Mouse (Mus musculus): Measurements from ENCODE around the gene Ccdc24. TPM values are rescaled to one million over a fixed set of nuclear protein-coding genes. Genes with fewer than 3 reads are reported as not detected.

Ccdc24 gene
- polyA plus RNA-seq, 1 experiment from 2014 or later: 0.41 TPM

- ATAC-seq (ENCODE audit: low FRiP score, low TSS enrichment) (peak; percentile 71), DNase-seq (ENCODE audit: low spot score) (peak; percentile 83)
- Histone ChIP-seq H3K9me3 (ENCODE audit: control insufficient read depth, low read length) (no peaks in the 10 kb centered on the region), H3K4me2 (replicated peaks; ENCODE audit: low read depth) (peak overlapping the region; percentile 35), H3K27me3 (ENCODE audit: control insufficient read depth, insufficient read depth, low read length) (no peaks in the 10 kb centered on the region), H3K36me3 (ENCODE audit: control insufficient read depth, insufficient read depth, low read length) (no peaks in the 10 kb centered on the region), H3K4me3 (ENCODE audit: low read depth, low read length) (no peak overlapping the region), H3K27ac (replicated peaks) (peak overlapping the region; percentile 45; the same call in 1 of the 2 replicates), H3K4me1 (replicated peaks; ENCODE audit: control insufficient read depth, insufficient read depth) (peaks cover 11% of the 10 kb centered on the region; the same call in 1 of the 2 replicates), H3K9ac (ENCODE audit: low read length) (no peak overlapping the region)
- TF ChIP-seq EP300 (optimal IDR thresholded peaks at IDR 0.05): no peak
- peak; percentile 96 for TF ChIP-seq CTCF (IDR thresholded peaks at IDR 0.05; ENCODE audit: low read depth)
- 7% methylated on average over 12 of the region's 12 CpGs for WGBS
Observed at GRCm38 (mm10) chr4:117829260-117830123, 42.9 kb downstream of the Ccdc24 start.

GRCm38 (mm10) chr4:117828572-117829145, 43.7 kb downstream of the Ccdc24 start:
- no peak overlapping the region for H3K4me3 ChIP-seq (ENCODE audit: low read depth, low read length)
- no peaks in the 10 kb centered on the region for H3K36me3 ChIP-seq (ENCODE audit: control insufficient read depth, insufficient read depth, low read length)
- H3K4me1 ChIP-seq (replicated peaks; ENCODE audit: control insufficient read depth, insufficient read depth): peaks cover 11% of the 10 kb centered on the region; the same call in 1 of the 2 replicates
- WGBS: 56% methylated on average over 8 of the region's 8 CpGs
- H3K9me3 ChIP-seq (ENCODE audit: control insufficient read depth, low read length): no peaks in the 10 kb centered on the region
- no peaks in the 10 kb centered on the region for H3K27me3 ChIP-seq (ENCODE audit: control insufficient read depth, insufficient read depth, low read length)
- 0 out of 2 replicates have a peak overlapping the region, but pooled peaks have one; percentile 30 for H3K27ac ChIP-seq (replicated peaks)
- no peak overlapping the region for H3K4me2 ChIP-seq (replicated peaks; ENCODE audit: low read depth)
- H3K9ac ChIP-seq (ENCODE audit: low read length): no peak overlapping the region
- no peak for TF ChIP-seq CTCF (IDR thresholded peaks at IDR 0.05; ENCODE audit: low read depth)
- TF ChIP-seq EP300 (optimal IDR thresholded peaks at IDR 0.05): no peak
- ATAC-seq (ENCODE audit: low FRiP score, low TSS enrichment) (no peak), DNase-seq (ENCODE audit: low spot score) (no peak)

- no peak for ATAC-seq (ENCODE audit: low FRiP score, low TSS enrichment)
Observed at GRCm38 (mm10) chr4:117818032-117818431, 54.3 kb downstream of the Ccdc24 start.

GRCm38 (mm10) chr4:117816776-117817175, 55.6 kb downstream of the Ccdc24 start:
- WGBS: 74% methylated on average over 5 of the region's 5 CpGs
- Histone ChIP-seq H3K4me1 (replicated peaks; ENCODE audit: control insufficient read depth, insufficient read depth) (no peaks in the 10 kb centered on the region), H3K9me3 (ENCODE audit: control insufficient read depth, low read length) (no peaks in the 10 kb centered on the region), H3K9ac (ENCODE audit: low read length) (no peak overlapping the region), H3K27ac (replicated peaks) (no peak overlapping the region), H3K4me3 (ENCODE audit: low read depth, low read length) (no peak overlapping the region), H3K4me2 (replicated peaks; ENCODE audit: low read depth) (no peak overlapping the region), H3K36me3 (ENCODE audit: control insufficient read depth, insufficient read depth, low read length) (no peaks in the 10 kb centered on the region), H3K27me3 (ENCODE audit: control insufficient read depth, insufficient read depth, low read length) (no peaks in the 10 kb centered on the region)
- no peak for DNase-seq (ENCODE audit: low spot score)
- TF ChIP-seq EP300 (optimal IDR thresholded peaks at IDR 0.05): no peak
- TF ChIP-seq CTCF (IDR thresholded peaks at IDR 0.05; ENCODE audit: low read depth): no peak
- ATAC-seq (ENCODE audit: low FRiP score, low TSS enrichment): no peak

More at GRCm38 (mm10) chr4:117818032-117818431, 54.3 kb downstream of the Ccdc24 start:
- Histone ChIP-seq H3K4me3 (ENCODE audit: low read depth, low read length) (no peak overlapping the region), H3K27me3 (ENCODE audit: control insufficient read depth, insufficient read depth, low read length) (no peaks in the 10 kb centered on the region), H3K27ac (replicated peaks) (no peak overlapping the region), H3K36me3 (ENCODE audit: control insufficient read depth, insufficient read depth, low read length) (no peaks in the 10 kb centered on the region), H3K9me3 (ENCODE audit: control insufficient read depth, low read length) (no peaks in the 10 kb centered on the region), H3K9ac (ENCODE audit: low read length) (no peak overlapping the region), H3K4me1 (replicated peaks; ENCODE audit: control insufficient read depth, insufficient read depth) (no peaks in the 10 kb centered on the region), H3K4me2 (replicated peaks; ENCODE audit: low read depth) (no peak overlapping the region)
- WGBS: 86% methylated on average over 10 of the region's 10 CpGs
- DNase-seq (ENCODE audit: low spot score): no peak
- no peak for TF ChIP-seq EP300 (optimal IDR thresholded peaks at IDR 0.05)
- TF ChIP-seq CTCF (IDR thresholded peaks at IDR 0.05; ENCODE audit: low read depth): no peak

Other genes starting within 250 kb of the Ccdc24 start
- gene Dmap1, start 190.3 kb downstream of the Ccdc24 start, polyA plus RNA-seq (2015; fragmentation: Nextera tagmentation; extraction: Ambion mirVana): 27.5 and 27.8 TPM in 2 replicates
- gene Gm12845, start 148.1 kb downstream of the Ccdc24 start, polyA plus RNA-seq (2015; fragmentation: Nextera tagmentation; extraction: Ambion mirVana): not detected in 2 replicates
- 0.12 and 0.16 TPM in 2 replicates for gene Klf17, start 106.9 kb downstream of the Ccdc24 start, polyA plus RNA-seq (2015; fragmentation: Nextera tagmentation; extraction: Ambion mirVana)
- gene Slc6a9, start 38.1 kb downstream of the Ccdc24 start, polyA plus RNA-seq (2015; fragmentation: Nextera tagmentation; extraction: Ambion mirVana): 20.6 and 25.2 TPM in 2 replicates
- gene B4galt2, start 10.9 kb upstream of the Ccdc24 start, polyA plus RNA-seq (2015; fragmentation: Nextera tagmentation; extraction: Ambion mirVana): 11.9 and 12.1 TPM in 2 replicates
- gene Atp6v0b, start 14.8 kb upstream of the Ccdc24 start, polyA plus RNA-seq (2015; fragmentation: Nextera tagmentation; extraction: Ambion mirVana): 242 and 249 TPM in 2 replicates
- gene Dph2, start 19.5 kb upstream of the Ccdc24 start, polyA plus RNA-seq (2015; fragmentation: Nextera tagmentation; extraction: Ambion mirVana): 8.1 and 8.6 TPM in 2 replicates
- gene Ipo13, start 42.4 kb upstream of the Ccdc24 start, polyA plus RNA-seq (2015; fragmentation: Nextera tagmentation; extraction: Ambion mirVana): 21.5 and 24.6 TPM in 2 replicates
- gene Artn, start 57.2 kb upstream of the Ccdc24 start, polyA plus RNA-seq (2015; fragmentation: Nextera tagmentation; extraction: Ambion mirVana): 3.8 TPM in 2 replicates